Mouse (Mus musculus) kidney, adult 9 months (tissue): Measurements from ENCODE around the gene Olfr523.
A peak's percentile ranks its signal among the peaks of the same experiment; 100 is the strongest.

Experiments used
- DNase-seq: peaks from one replicate; pipeline ENCODE4 v3.0.0; 2022

The Olfr523 gene

GRCm38 (mm10) chr7:140184206-140184605 lies 11.2 kb downstream of the Olfr523 start:
- DNase-seq: peak; percentile 67

- peak; percentile 91 for DNase-seq
Observed at GRCm38 (mm10) chr7:140186646-140187620, 13.9 kb downstream of the Olfr523 start.

GRCm38 (mm10) chr7:140187721-140188390 lies 14.8 kb downstream of the Olfr523 start:
- no peak for DNase-seq

GRCm38 (mm10) chr7:140188391-140189328 lies 15.6 kb downstream of the Olfr523 start:
- no peak for DNase-seq

- no peak for DNase-seq
Observed at GRCm38 (mm10) chr7:140190435-140190834, 17.4 kb downstream of the Olfr523 start.

GRCm38 (mm10) chr7:140192445-140192844 lies 19.4 kb downstream of the Olfr523 start:
- no peak for DNase-seq

GRCm38 (mm10) chr7:140192851-140193250 lies 19.8 kb downstream of the Olfr523 start:
- DNase-seq: no peak

GRCm38 (mm10) chr7:140194031-140194430 lies 21.0 kb downstream of the Olfr523 start:
- no peak for DNase-seq

GRCm38 (mm10) chr7:140196002-140196401 lies 23.0 kb downstream of the Olfr523 start:
- no peak for DNase-seq

- DNase-seq: no peak
Observed at GRCm38 (mm10) chr7:140201090-140201489, 28.1 kb downstream of the Olfr523 start.

GRCm38 (mm10) chr7:140205864-140206263 lies 32.8 kb downstream of the Olfr523 start, which contains the start of gene Olfr524:
Olfr524 (minus strand) TSS chr7:140205964.
- no peak for DNase-seq

- no peak for DNase-seq
Observed at GRCm38 (mm10) chr7:140206904-140207303, 33.9 kb downstream of the Olfr523 start.

- no peak for DNase-seq
Observed at GRCm38 (mm10) chr7:140208153-140208552, 35.1 kb downstream of the Olfr523 start.

GRCm38 (mm10) chr7:140208677-140209076 lies 35.7 kb downstream of the Olfr523 start:
- peak; percentile 13 for DNase-seq

- DNase-seq: no peak
Observed at GRCm38 (mm10) chr7:140213841-140214240, 40.8 kb downstream of the Olfr523 start.

- no peak for DNase-seq
Observed at GRCm38 (mm10) chr7:140217967-140218366, 45.0 kb downstream of the Olfr523 start, which contains the start of gene Cd163l1. Cd163l1 (plus strand) TSS chr7:140218267.

- peak; percentile 4 for DNase-seq
Observed at GRCm38 (mm10) chr7:140219268-140219667, 46.3 kb downstream of the Olfr523 start.

GRCm38 (mm10) chr7:140220375-140220774 lies 47.4 kb downstream of the Olfr523 start:
- no peak for DNase-seq

GRCm38 (mm10) chr7:140224209-140224608 lies 51.2 kb downstream of the Olfr523 start:
- DNase-seq: no peak
